Mouse (Mus musculus): ENCODE results near the gene Elf3. TPM values are rescaled to one million over a fixed set of nuclear protein-coding genes. Genes with fewer than 3 reads are reported as not detected.
"Not testable (repeated sequence)": the region's sequence is repeated elsewhere in the genome, so short reads cannot be mapped to it uniquely, and the experiment has no call there.

Elf3 gene
- polyA plus RNA-seq, 1 experiment from 2014 or later = 1.4 TPM

- 67% methylated on average over 5 of the region's 5 CpGs for WGBS
- peaks cover 42% of the 10 kb centered on the region for H3K36me3 ChIP-seq
These were observed 7.5 kb upstream of the Elf3 start for GRCm38 (mm10) chr1:135265834-135266233.

DNA sequence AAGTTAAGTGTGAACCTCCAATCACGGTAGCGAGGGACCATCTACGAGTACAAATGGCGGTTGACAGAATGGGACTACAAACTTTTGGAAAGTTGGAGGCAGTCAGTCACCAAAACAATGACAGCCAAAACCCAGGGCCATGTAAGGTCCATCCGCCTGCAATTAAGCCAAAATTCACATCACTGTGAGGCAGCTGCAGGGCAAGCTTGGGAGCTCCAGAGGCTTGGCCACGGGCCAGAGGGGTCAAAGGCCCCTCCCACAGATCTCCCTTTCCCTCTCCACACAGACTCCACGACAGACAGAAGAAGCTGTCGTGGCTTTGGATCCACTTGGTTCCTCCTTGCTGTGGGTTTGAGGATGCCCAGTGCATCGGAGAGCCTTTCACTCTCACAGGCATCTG is 4.9 kb upstream of the Elf3 start:
- Histone ChIP-seq H3K27ac (no peak overlapping the region), H3K4me1 (replicated peaks) (peaks cover 15% of the 10 kb centered on the region), H3K9me3 (replicated peaks) (no peaks in the 10 kb centered on the region), H3K4me2 (no peak overlapping the region), H3K9ac (no peak overlapping the region), H3K27me3 (no peaks in the 10 kb centered on the region), H3K36me3 (peaks cover 38% of the 10 kb centered on the region), H3K4me3 (no peak overlapping the region)
- no peak for ATAC-seq (replicated peaks; ENCODE audit: insufficient number of reproducible peaks, insufficient read depth, low FRiP score, low read depth)
- WGBS = 70% methylated on average over 9 of the region's 9 CpGs

More at GRCm38 (mm10) chr1:135265834-135266233, 7.5 kb upstream of the Elf3 start:
- H3K4me3 ChIP-seq = no peak overlapping the region
- H3K9me3 ChIP-seq (replicated peaks) = no peaks in the 10 kb centered on the region
- no peak overlapping the region for H3K9ac ChIP-seq
- no peaks in the 10 kb centered on the region for H3K4me1 ChIP-seq (replicated peaks)
- no peak overlapping the region for H3K27ac ChIP-seq
- ATAC-seq (replicated peaks; ENCODE audit: insufficient number of reproducible peaks, insufficient read depth, low FRiP score, low read depth) = no peak
- no peak overlapping the region for H3K4me2 ChIP-seq
- no peaks in the 10 kb centered on the region for H3K27me3 ChIP-seq

DNA sequence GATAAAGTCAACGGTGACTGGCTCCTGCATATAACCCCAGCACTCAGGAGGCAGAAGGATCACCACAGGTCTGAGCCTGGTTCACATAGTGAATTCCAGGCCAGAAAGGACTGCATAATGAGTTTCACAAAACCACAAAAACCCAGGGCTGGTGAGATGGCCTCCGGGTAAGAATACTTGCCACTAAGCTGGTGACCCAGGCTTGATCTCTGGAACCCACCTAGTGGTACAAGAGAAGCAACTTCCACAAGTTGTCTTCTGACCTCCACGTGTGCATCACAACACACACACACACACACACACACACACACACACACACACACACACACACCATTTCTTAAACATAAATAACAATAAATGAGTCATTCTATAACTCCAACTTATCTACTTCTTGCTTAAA is 4.0 kb upstream of the Elf3 start:
- H3K27ac ChIP-seq = no peak overlapping the region
- WGBS = 74% methylated on average over 3 of the region's 3 CpGs
- peaks cover 31% of the 10 kb centered on the region for H3K36me3 ChIP-seq
- peaks cover 19% of the 10 kb centered on the region for H3K4me1 ChIP-seq (replicated peaks)
- H3K4me3 ChIP-seq = no peak overlapping the region
- no peak overlapping the region for H3K4me2 ChIP-seq
- H3K9ac ChIP-seq = no peak overlapping the region
- no peaks in the 10 kb centered on the region for H3K9me3 ChIP-seq (replicated peaks)
- no peak for ATAC-seq (replicated peaks; ENCODE audit: insufficient number of reproducible peaks, insufficient read depth, low FRiP score, low read depth)
- peaks cover 3% of the 10 kb centered on the region; the same call in 1 of the 2 replicates for H3K27me3 ChIP-seq

DNA sequence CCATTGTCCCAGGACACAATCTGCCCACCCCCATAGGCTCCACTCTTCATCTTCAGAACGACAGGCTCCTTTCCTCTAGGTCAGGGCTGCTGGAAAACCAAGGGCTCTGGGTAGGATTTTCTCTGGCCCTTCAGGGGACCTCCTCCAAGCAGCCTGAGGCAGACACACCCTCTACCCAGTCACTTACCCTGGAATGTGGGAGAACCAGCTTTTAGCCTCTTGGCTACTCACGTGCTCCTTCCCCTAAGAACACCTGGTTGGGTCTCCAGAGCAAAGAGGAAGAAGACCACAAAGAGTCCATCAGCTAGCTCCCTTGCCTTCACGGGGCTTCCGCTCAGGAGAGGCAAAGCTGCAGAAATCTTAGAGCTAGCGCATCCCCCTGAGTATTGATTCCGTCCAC is 2.6 kb upstream of the Elf3 start:
- Histone ChIP-seq H3K27me3 (peaks cover 15% of the 10 kb centered on the region; the same call in 1 of the 2 replicates), H3K4me2 (no peak overlapping the region), H3K9me3 (replicated peaks) (no peaks in the 10 kb centered on the region), H3K36me3 (peaks cover 27% of the 10 kb centered on the region), H3K9ac (no peak overlapping the region), H3K4me3 (no peak overlapping the region), H3K4me1 (replicated peaks) (peaks cover 19% of the 10 kb centered on the region), H3K27ac (peak overlapping the region; percentile 4; the same call in 1 of the 2 replicates)
- 73% methylated on average over 6 of the region's 6 CpGs for WGBS
- no peak for ATAC-seq (replicated peaks; ENCODE audit: insufficient number of reproducible peaks, insufficient read depth, low FRiP score, low read depth)

GRCm38 (mm10) chr1:135259128-135259436 is 714 bp upstream of the Elf3 start:
- ATAC-seq (replicated peaks; ENCODE audit: insufficient number of reproducible peaks, insufficient read depth, low FRiP score, low read depth) = peak; percentile 37; the same call in 1 of the 2 replicates

GRCm38 (mm10) chr1:135256299-135256698 is 2.1 kb downstream of the Elf3 start:
- Histone ChIP-seq H3K27me3 (peaks cover 25% of the 10 kb centered on the region; the same call in 1 of the 2 replicates), H3K27ac (no peak overlapping the region), H3K4me2 (no peak overlapping the region), H3K4me1 (replicated peaks) (peaks cover 23% of the 10 kb centered on the region), H3K9ac (no peak overlapping the region), H3K9me3 (replicated peaks) (no peaks in the 10 kb centered on the region), H3K4me3 (no peak overlapping the region), H3K36me3 (no peaks in the 10 kb centered on the region)
- no peak for ATAC-seq (replicated peaks; ENCODE audit: insufficient number of reproducible peaks, insufficient read depth, low FRiP score, low read depth)
- WGBS = 76% methylated on average over 6 of the region's 6 CpGs

More at GRCm38 (mm10) chr1:135259128-135259436, 714 bp upstream of the Elf3 start:
- peak overlapping the region; percentile 45 for H3K9ac ChIP-seq
- H3K4me1 ChIP-seq (replicated peaks) = peaks cover 19% of the 10 kb centered on the region
- peaks cover 25% of the 10 kb centered on the region; the same call in 1 of the 2 replicates for H3K27me3 ChIP-seq
- peak overlapping the region; percentile 40 for H3K4me3 ChIP-seq
- peak overlapping the region; percentile 75 for H3K4me2 ChIP-seq
- H3K36me3 ChIP-seq = peaks cover 15% of the 10 kb centered on the region; the same call in 1 of the 2 replicates
- no peaks in the 10 kb centered on the region for H3K9me3 ChIP-seq (replicated peaks)
- WGBS = 2% methylated on average over 10 of the region's 10 CpGs
- peak overlapping the region; percentile 61; the same call in 1 of the 2 replicates for H3K27ac ChIP-seq

DNA sequence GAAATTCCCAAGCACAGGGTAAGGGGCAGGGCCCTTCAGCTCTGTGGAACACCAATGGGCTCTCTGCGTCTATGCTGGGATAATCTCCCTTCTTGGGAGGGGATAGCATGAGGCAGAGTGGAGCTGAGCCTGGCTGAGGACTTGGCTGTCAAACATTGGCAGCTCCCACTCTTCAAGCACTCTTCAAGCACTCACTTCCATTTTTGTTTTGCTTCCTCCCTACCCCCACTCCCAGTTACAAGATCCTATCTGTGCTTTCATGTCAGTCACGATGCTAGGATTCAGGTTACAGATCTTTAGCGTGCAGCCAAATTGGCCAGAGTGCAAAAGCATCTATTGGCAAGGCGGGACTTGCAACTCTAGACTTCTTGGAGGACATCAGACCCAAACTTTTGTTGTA is 5.5 kb downstream of the Elf3 start:
- Histone ChIP-seq H3K36me3 (no peaks in the 10 kb centered on the region), H3K27ac (no peak overlapping the region), H3K4me1 (replicated peaks) (peaks cover 10% of the 10 kb centered on the region), H3K4me3 (no peak overlapping the region), H3K4me2 (no peak overlapping the region), H3K9me3 (replicated peaks) (no peaks in the 10 kb centered on the region), H3K27me3 (peaks cover 49% of the 10 kb centered on the region), H3K9ac (no peak overlapping the region)
- 36% methylated on average over 4 of the region's 4 CpGs for WGBS
- no peak; the same call in 1 of the 2 replicates for ATAC-seq (replicated peaks; ENCODE audit: insufficient number of reproducible peaks, insufficient read depth, low FRiP score, low read depth)

DNA sequence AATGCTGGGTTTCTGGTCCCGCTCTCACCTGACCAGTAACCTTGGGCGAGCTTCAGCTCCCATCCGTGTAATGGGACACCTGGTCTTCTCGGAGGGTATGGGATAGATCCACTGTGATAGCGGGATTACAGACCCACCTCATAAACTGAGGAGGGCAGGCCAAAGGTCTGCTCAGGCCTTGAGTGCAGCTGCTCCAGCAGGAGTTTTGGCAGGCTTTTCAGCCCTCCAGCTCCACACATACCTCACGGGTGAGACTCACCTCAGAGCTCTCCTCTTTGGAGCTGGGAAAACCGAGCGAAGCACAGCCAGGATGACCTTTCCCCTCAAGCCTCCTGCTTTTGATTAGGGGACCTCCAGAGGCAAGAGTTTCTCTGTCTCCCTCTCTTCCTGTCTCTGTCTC is 7.0 kb downstream of the Elf3 start:
- Histone ChIP-seq H3K4me2 (no peak overlapping the region), H3K9me3 (replicated peaks) (no peaks in the 10 kb centered on the region), H3K9ac (no peak overlapping the region), H3K4me3 (no peak overlapping the region), H3K4me1 (replicated peaks) (peaks cover 10% of the 10 kb centered on the region), H3K27ac (no peak overlapping the region), H3K36me3 (no peaks in the 10 kb centered on the region), H3K27me3 (peaks cover 40% of the 10 kb centered on the region)
- ATAC-seq (replicated peaks; ENCODE audit: insufficient number of reproducible peaks, insufficient read depth, low FRiP score, low read depth) = no peak
- 76% methylated on average over 8 of the region's 8 CpGs for WGBS

DNA sequence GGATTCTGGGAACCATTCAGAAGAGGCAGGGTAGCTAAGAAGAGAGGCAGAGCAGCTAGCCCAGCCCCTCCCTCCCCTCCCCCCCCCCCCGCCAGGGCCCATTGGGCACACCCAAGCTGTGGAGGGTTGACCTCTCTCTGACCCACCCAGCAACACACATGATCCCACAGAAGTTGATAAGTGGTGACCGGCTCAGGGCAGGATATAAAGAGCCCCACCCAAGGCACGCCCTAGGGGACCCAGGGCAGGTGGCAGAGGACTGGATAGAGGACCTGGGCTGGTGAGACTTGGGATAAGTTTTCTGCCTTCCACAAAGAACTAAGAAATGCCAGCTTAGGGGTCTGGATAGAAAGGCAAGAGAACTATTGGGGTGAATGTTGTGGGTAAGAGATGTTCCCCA is 7.7 kb downstream of the Elf3 start:
- peaks cover 37% of the 10 kb centered on the region for H3K27me3 ChIP-seq
- peaks cover 10% of the 10 kb centered on the region for H3K4me1 ChIP-seq (replicated peaks)
- ATAC-seq (replicated peaks; ENCODE audit: insufficient number of reproducible peaks, insufficient read depth, low FRiP score, low read depth) = no peak
- WGBS = 52% methylated on average over 2 of the region's 3 CpGs
- H3K4me2 ChIP-seq = no peak overlapping the region
- H3K9me3 ChIP-seq (replicated peaks) = no peaks in the 10 kb centered on the region
- H3K9ac ChIP-seq = no peak overlapping the region
- H3K27ac ChIP-seq = no peak overlapping the region
- H3K36me3 ChIP-seq = no peaks in the 10 kb centered on the region
- no peak overlapping the region for H3K4me3 ChIP-seq

DNA sequence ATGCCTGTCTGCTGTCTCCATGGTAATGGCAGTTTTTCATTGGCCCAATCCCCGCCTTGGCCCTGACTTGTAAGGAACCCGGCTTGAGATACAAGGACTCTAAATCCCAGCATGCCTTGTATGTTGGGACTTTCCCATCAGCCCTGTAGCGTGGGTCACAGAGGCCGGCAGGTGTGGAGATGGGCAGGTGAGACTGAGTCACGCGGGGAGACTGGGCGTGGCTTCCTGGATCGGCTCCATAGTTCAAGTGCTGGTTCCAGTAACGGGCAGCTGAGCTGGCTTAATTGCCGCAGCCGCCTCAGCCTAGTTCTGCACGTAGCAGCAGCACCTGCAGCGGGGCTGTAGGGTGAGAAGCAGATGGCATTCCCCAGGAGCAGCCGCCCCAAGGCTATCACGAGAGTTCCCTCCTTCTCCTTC is 9.9 kb downstream of the Elf3 start:
- Histone ChIP-seq H3K4me3 (no peak overlapping the region), H3K36me3 (no peaks in the 10 kb centered on the region), H3K4me2 (peak overlapping the region; percentile 24), H3K27me3 (peaks cover 30% of the 10 kb centered on the region), H3K4me1 (replicated peaks) (peaks cover 10% of the 10 kb centered on the region), H3K9me3 (replicated peaks) (no peaks in the 10 kb centered on the region), H3K27ac (no peak overlapping the region), H3K9ac (no peak overlapping the region)
- WGBS = 12% methylated on average over 15 of the region's 15 CpGs
- no peak for ATAC-seq (replicated peaks; ENCODE audit: insufficient number of reproducible peaks, insufficient read depth, low FRiP score, low read depth)

DNA sequence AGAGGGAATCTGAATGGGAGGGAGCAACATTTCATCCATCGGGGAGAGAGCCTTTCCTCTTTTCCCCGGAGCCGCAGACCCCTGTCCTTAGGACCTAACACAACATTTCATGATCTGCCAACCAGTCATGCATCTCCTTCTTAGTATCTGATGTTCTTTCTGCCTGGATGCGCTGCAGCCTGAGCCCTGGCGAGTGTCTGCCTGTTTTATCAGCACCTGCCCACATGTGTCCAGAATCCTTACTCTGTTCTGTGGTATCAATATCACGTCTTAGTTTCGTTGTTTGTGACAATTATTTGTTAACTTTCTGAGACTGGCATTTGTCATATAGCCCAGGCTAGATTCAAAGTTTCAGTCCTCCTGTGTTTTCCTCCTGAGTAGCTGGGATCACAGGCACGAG is 14.4 kb downstream of the Elf3 start:
- no peak overlapping the region for H3K4me2 ChIP-seq
- ATAC-seq (replicated peaks; ENCODE audit: insufficient number of reproducible peaks, insufficient read depth, low FRiP score, low read depth) = no peak
- peaks cover 19% of the 10 kb centered on the region for H3K27me3 ChIP-seq
- peaks cover 5% of the 10 kb centered on the region for H3K4me1 ChIP-seq (replicated peaks)
- H3K4me3 ChIP-seq = no peak overlapping the region
- no peaks in the 10 kb centered on the region for H3K36me3 ChIP-seq
- H3K9ac ChIP-seq = no peak overlapping the region
- H3K9me3 ChIP-seq (replicated peaks) = no peaks in the 10 kb centered on the region
- no peak overlapping the region for H3K27ac ChIP-seq
- 74% methylated on average over 8 of the region's 8 CpGs for WGBS

- H3K9ac ChIP-seq; H3K4me3 ChIP-seq; H3K27ac ChIP-seq; H3K4me2 ChIP-seq; ATAC-seq (replicated peaks; ENCODE audit: insufficient number of reproducible peaks, insufficient read depth, low FRiP score, low read depth); H3K9me3 ChIP-seq (replicated peaks); H3K4me1 ChIP-seq (replicated peaks); H3K36me3 ChIP-seq; H3K27me3 ChIP-seq: not testable (repeated sequence)
- 74% methylated on average over 4 of the region's 4 CpGs for WGBS
These were observed 18.2 kb downstream of the Elf3 start for GRCm38 (mm10) chr1:135240206-135240605.
